Mouse (Mus musculus) lung, embryonic 16.5 days (tissue): Measurements from ENCODE around the gene Calhm2. TPM values are rescaled to one million over a fixed set of nuclear protein-coding genes. Genes with fewer than 3 reads are reported as not detected.

Experiments
- ATAC-seq: fragments of 200-750 bp; cut with Nextera tagmentation; 2 replicates; pipeline ENCODE4 v1.8.0; 2017; ENCODE audit warnings: low read depth, mild to moderate bottlenecking, moderate library complexity
- H3K27ac ChIP-seq: fragments of 300-500 bp; sonication (generic); 2 replicates; pipeline ENCODE4 v1.5.1; 2014; ENCODE audit warnings: mild to moderate bottlenecking, control low read depth, low read length
- H3K27me3 ChIP-seq: fragments of 300-500 bp; sonication (generic); 2 replicates; pipeline ENCODE4 v1.6.1; 2014; ENCODE audit warnings: low read depth, low read length, mixed read lengths; ENCODE audit not compliant: control insufficient read depth, insufficient read depth
- H3K36me3 ChIP-seq: fragments of 300-500 bp; sonication (generic); 2 replicates; pipeline ENCODE4 v1.6.1; 2014; ENCODE audit warnings: low read length; ENCODE audit not compliant: control insufficient read depth, insufficient read depth
- H3K4me1 ChIP-seq: fragments of 300-500 bp; sonication (generic); replicated peaks from 2 replicates; pipeline ENCODE4 v1.6.1; 2014; ENCODE audit warnings: low read length, mixed read lengths; ENCODE audit not compliant: control insufficient read depth, insufficient read depth
- H3K4me2 ChIP-seq: fragments of 300-500 bp; sonication (generic); 2 replicates; pipeline ENCODE4 v1.6.1; 2014; ENCODE audit warnings: low read depth, low read length, control low read depth
- H3K4me3 ChIP-seq: fragments of 300-500 bp; sonication (generic); 2 replicates; pipeline ENCODE4 v1.5.1; 2014; ENCODE audit warnings: mild to moderate bottlenecking, low read length, control low read depth
- H3K9ac ChIP-seq: fragments of 300-500 bp; sonication (generic); 2 replicates; pipeline ENCODE4 v1.6.1; 2014; ENCODE audit warnings: low read length, control low read depth
- H3K9me3 ChIP-seq: fragments of 300-500 bp; sonication (generic); 2 replicates; pipeline ENCODE4 v1.6.1; 2016; ENCODE audit warnings: low read length; ENCODE audit not compliant: control insufficient read depth
- WGBS: fragments of 180-500 bp; shearing (Covaris S2); extraction: QIAGEN DNeasy Blood & Tissue Kit; methylation state at CpG from one replicate; pipeline ENCODE4 v1.1.7; 2014; 5-methylcytosine and 5-hydroxymethylcytosine counted together
- polyA plus RNA-seq: library from polyadenylated mRNA; unstranded; fragments of >200 nt; fragmentation: Nextera tagmentation; extraction: Ambion mirVana; gene quantifications from 2 replicates; pipeline ENCODE4 v1.2.1, GENCODE M21; 2015

Gene Calhm2
- polyA plus RNA-seq, 1 experiment from 2014 or later: 7.8 TPM

GRCm38 (mm10) chr19:47065860-47066259 lies 72.2 kb downstream of the Calhm2 start:
- Histone ChIP-seq H3K36me3 (no peaks in the 10 kb centered on the region), H3K9ac (no peak overlapping the region), H3K27ac (no peak overlapping the region), H3K4me3 (no peak overlapping the region), H3K27me3 (no peaks in the 10 kb centered on the region), H3K4me2 (no peak overlapping the region), H3K4me1 (peaks cover 11% of the 10 kb centered on the region), H3K9me3 (no peaks in the 10 kb centered on the region)
- WGBS: 80% methylated on average over 3 of the region's 3 CpGs
- no peak for ATAC-seq

- H3K27me3 ChIP-seq: no peaks in the 10 kb centered on the region
- no peak overlapping the region for H3K4me2 ChIP-seq
- H3K9ac ChIP-seq: no peak overlapping the region
- H3K4me1 ChIP-seq: no peaks in the 10 kb centered on the region
- 46% methylated on average over 1 of the region's 1 CpGs for WGBS
- no peak for ATAC-seq
- H3K36me3 ChIP-seq: no peaks in the 10 kb centered on the region
- no peak overlapping the region for H3K4me3 ChIP-seq
- H3K27ac ChIP-seq: no peak overlapping the region
- H3K9me3 ChIP-seq: no peaks in the 10 kb centered on the region
These were observed 80.4 kb downstream of the Calhm2 start for GRCm38 (mm10) chr19:47057684-47058083.

Other genes starting within 250 kb of the Calhm2 start
- gene Ina, start 123.6 kb downstream of the Calhm2 start, polyA plus RNA-seq: 0.51 and 1.2 TPM in 2 replicates
- gene Nt5c2, start 123.1 kb downstream of the Calhm2 start, polyA plus RNA-seq: 87.7 and 92.2 TPM in 2 replicates
- gene Pcgf6, start 87.4 kb downstream of the Calhm2 start, polyA plus RNA-seq: 13.0 and 14.4 TPM in 2 replicates
- gene Taf5, start 70.5 kb downstream of the Calhm2 start, polyA plus RNA-seq: 3.5 and 4.5 TPM in 2 replicates
- 1,037 and 1,149 TPM in 2 replicates for gene Usmg5, start 47.6 kb downstream of the Calhm2 start, polyA plus RNA-seq
- gene Pdcd11, start 47.5 kb downstream of the Calhm2 start, polyA plus RNA-seq: 8.0 and 8.1 TPM in 2 replicates
- gene Calhm1, start 6.0 kb upstream of the Calhm2 start, polyA plus RNA-seq: not detected in 2 replicates
- not detected in 2 replicates for gene Calhm3, start 19.5 kb upstream of the Calhm2 start, polyA plus RNA-seq
- gene Neurl1a, start 40.5 kb upstream of the Calhm2 start, polyA plus RNA-seq: 4.0 and 4.3 TPM in 2 replicates